Mouse (Mus musculus) mouse embryonic stem cell (cell line): ENCODE data around the gene Rhob.

Source experiments
- in situ Hi-C, 2 experiments: fragments of 300-500 bp; cut with MboI; formaldehyde crosslinking; loops; 1 replicate in 1 of 2; 3 replicates in 1 of 2; pipeline ENCODE4 v1.14.3; 2019 to 2020; ENCODE audit warnings: low sequenced_read_pairs in 2 of 2, low pct_unique_long_range_greater_than_20kb in 1 of 2, mixed read lengths in 1 of 2; ENCODE audit not compliant: unreplicated experiment in 1 of 2

Gene Rhob

GRCm38 (mm10) chr12:8499871-8500596 lies at the start of gene Rhob:
TSS of gene Rhob (minus strand) at chr12:8500009.
- in situ Hi-C loops = loop anchor here (5.0 kb wide), 1 partner anchor 178 kb away; no protein-coding TSS in a partner anchor

GRCm38 (mm10) chr12:8547357-8547756 lies 47.5 kb upstream of the Rhob start:
- in situ Hi-C loops = no loop called here

- in situ Hi-C loops = no loop called here
These were observed 47.0 kb upstream of the Rhob start for GRCm38 (mm10) chr12:8546801-8547200.

- in situ Hi-C loops = no loop called here
These were observed 45.3 kb upstream of the Rhob start for GRCm38 (mm10) chr12:8545066-8545610.

- in situ Hi-C loops = no loop called here
These were observed 42.6 kb upstream of the Rhob start for GRCm38 (mm10) chr12:8542371-8542770.

- in situ Hi-C loops = no loop called here
These were observed 39.7 kb upstream of the Rhob start for GRCm38 (mm10) chr12:8539471-8539870.

- in situ Hi-C loops = no loop called here
These were observed 37.5 kb upstream of the Rhob start for GRCm38 (mm10) chr12:8537291-8537690.

- in situ Hi-C loops = no loop called here
These were observed 36.6 kb upstream of the Rhob start for GRCm38 (mm10) chr12:8536221-8536965.

GRCm38 (mm10) chr12:8535596-8535995 lies 35.8 kb upstream of the Rhob start:
- in situ Hi-C loops = no loop called here

GRCm38 (mm10) chr12:8534915-8535314 lies 35.1 kb upstream of the Rhob start:
- in situ Hi-C loops = no loop called here

GRCm38 (mm10) chr12:8527770-8528169 lies 28.0 kb upstream of the Rhob start:
- in situ Hi-C loops = no loop called here

GRCm38 (mm10) chr12:8527175-8527574 lies 27.4 kb upstream of the Rhob start:
- in situ Hi-C loops = no loop called here

- in situ Hi-C loops = no loop called here
These were observed 24.3 kb upstream of the Rhob start for GRCm38 (mm10) chr12:8524062-8524461.

- in situ Hi-C loops = no loop called here
These were observed 22.9 kb upstream of the Rhob start for GRCm38 (mm10) chr12:8522711-8523110.

GRCm38 (mm10) chr12:8521375-8522047 lies 21.7 kb upstream of the Rhob start:
- in situ Hi-C loops = no loop called here

GRCm38 (mm10) chr12:8519431-8520160 lies 19.8 kb upstream of the Rhob start:
- in situ Hi-C loops = no loop called here

- in situ Hi-C loops = no loop called here
These were observed 11.5 kb upstream of the Rhob start for GRCm38 (mm10) chr12:8511037-8511882.
